Mouse (Mus musculus) effector memory CD4-positive, alpha-beta T cell, adult 7 months (primary cell): ENCODE results near the gene Gm5346. TPM values are rescaled to one million over a fixed set of nuclear protein-coding genes. Genes with fewer than 3 reads are reported as not detected.

ENCODE experiments used
- polyA plus RNA-seq: library from polyadenylated mRNA; unstranded; fragments of 100-300 nt; shearing (Covaris generic); gene quantifications from one replicate; pipeline ENCODE4 v1.2.1, GENCODE M21; 2017

The Gm5346 gene
- polyA plus RNA-seq: not detected

DNA sequence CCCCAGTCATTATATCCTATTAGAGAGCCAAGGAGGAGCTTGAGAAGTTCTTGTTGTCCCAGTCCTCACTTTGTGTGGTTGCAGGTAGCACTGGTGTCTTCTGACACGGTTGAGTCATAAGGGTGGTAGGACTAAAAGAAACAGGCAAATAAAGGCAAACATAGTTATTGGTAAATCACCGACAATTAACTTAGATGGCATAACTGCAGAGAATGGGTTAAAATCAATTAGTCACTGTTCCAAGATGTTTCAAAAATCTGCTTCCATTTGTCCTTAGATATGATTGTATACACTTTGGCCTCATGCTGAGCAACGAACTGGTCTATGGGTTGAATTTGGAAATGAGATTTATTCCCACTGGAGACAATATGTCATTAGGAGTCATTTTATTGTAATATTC lies at the start of gene Gm5346:
Gene Gm5346 (minus strand): TSS at position 101 of the 400 bp plus-strand sequence.

DNA sequence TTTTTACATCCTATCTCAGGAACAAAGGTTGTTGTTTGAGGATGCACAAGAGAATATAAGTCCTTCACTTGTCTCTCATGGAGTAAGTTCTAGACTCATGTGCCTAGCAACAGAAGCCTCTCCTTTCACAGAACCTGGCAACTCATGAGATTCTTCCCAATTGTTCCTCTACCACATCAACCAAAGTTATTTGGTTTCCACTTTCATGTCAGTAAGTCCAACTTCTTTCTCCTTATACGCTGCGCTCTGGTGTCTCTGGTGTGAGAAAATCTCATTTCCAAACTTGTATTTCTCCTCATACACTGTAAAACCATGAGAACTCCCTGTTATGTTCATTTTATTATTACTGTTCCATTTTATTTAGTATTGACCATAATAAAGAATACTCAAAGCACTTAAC lies 50.5 kb downstream of the Gm5346 start, which contains the start of gene Adam26a:
Gene Adam26a (minus strand): TSS at position 101 of the 400 bp plus-strand sequence.

Other genes with a start within 250 kb of the Gm5346 start
- gene Adam26b, start 99.2 kb downstream of the Gm5346 start, polyA plus RNA-seq: not detected
- not detected for gene Adam26a, start 50.6 kb downstream of the Gm5346 start, polyA plus RNA-seq
- 0.22 TPM for gene Adam34, start 82.8 kb upstream of the Gm5346 start, polyA plus RNA-seq